ENCODE assay signal across 15 mouse cellular contexts in the genomic region with DNA sequence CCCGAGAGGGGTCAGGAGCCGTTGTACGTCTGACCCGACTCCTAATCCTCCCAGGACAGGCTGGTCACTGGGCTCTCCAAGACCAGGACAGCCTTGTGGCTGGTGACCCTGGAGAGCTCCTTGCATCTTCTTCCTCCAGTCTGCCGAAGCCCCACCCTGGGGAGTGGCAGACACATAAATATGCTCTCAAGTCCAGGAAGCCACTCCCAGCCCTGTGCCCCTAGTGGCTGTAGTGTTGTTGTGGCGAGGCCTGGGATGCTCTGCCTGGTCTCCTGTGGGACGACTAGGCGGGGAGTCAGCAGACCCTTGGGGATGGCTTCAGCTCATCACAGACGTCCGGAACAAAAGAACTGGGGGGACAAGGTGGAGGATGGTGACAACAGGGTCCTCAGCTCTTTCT. TPM values are rescaled to one million over a fixed set of nuclear protein-coding genes. Genes with fewer than 3 reads are reported as not detected.
DNase-seq lines count a peak whose midpoint lies in the region; ATAC-seq and TF ChIP-seq lines count a peak whose summit lies in the region.
"Had no signal": no experiment of that assay in that cellular context is flagged by ENCODE, and none has a peak within 500 bp of the region (broad histone marks: within the 10 kb centered on the region; RNA-seq: fewer than 3 reads in every experiment).

No protein-coding gene starts in this region.

- WGBS in kidney, postnatal 0 days = 67% methylated on average over 10 of the region's 10 CpGs
- WGBS in intestine, embryonic 16.5 days = 65% methylated on average over 10 of the region's 10 CpGs
- WGBS in hindbrain, embryonic 12.5 days = 78% methylated on average over 10 of the region's 10 CpGs

- no peaks in the 10 kb centered on the region for H3K79me2 ChIP-seq in MEL (ENCODE audit: control insufficient read depth, insufficient read depth, low read length, poor library complexity)

- TF ChIP-seq POLR2A in MEL (IDR thresholded peaks at IDR 0.05; ENCODE audit: control insufficient read depth in 1 of 2, insufficient read depth in 1 of 2, low read depth in 1 of 2, low read length in 2 of 2, poor library complexity in 1 of 2) = no peak

- H3K4me1 ChIP-seq in kidney, postnatal 0 days (replicated peaks; ENCODE audit: insufficient read depth, low read length) = no peaks in the 10 kb centered on the region
- H3K4me1 ChIP-seq in MEL (ENCODE audit: control insufficient read depth in 1 of 2, insufficient read depth in 2 of 2, low read length in 2 of 2) = no peaks in the 10 kb centered on the region
- H3K4me1 ChIP-seq in intestine, embryonic 16.5 days (ENCODE audit: control insufficient read depth, insufficient read depth, low read length) = no peaks in the 10 kb centered on the region
- no peaks in the 10 kb centered on the region for H3K4me1 ChIP-seq in hindbrain, embryonic 12.5 days

- H3K27ac ChIP-seq in kidney, postnatal 0 days = no peak overlapping the region
- H3K27ac ChIP-seq in MEL (ENCODE audit: control insufficient read depth, low read depth, low read length) = no peak overlapping the region
- no peak overlapping the region for H3K27ac ChIP-seq in intestine, embryonic 16.5 days (ENCODE audit: low read length)
- H3K27ac ChIP-seq in hindbrain, embryonic 12.5 days = no peak overlapping the region
- H3K27ac ChIP-seq: hindbrain, embryonic 14.5 days; layer of hippocampus, adult 2 months had no signal

- peaks cover 49% of the 10 kb centered on the region for H3K36me3 ChIP-seq in kidney, postnatal 0 days (ENCODE audit: insufficient read depth, low read length)
- peaks cover 0 to 6% of the 10 kb centered on the region in 2 experiments; a peak in 2 of 4 replicates for H3K36me3 ChIP-seq in MEL (ENCODE audit: control insufficient read depth in 1 of 2, insufficient read depth in 2 of 2, low read length in 2 of 2)
- H3K36me3 ChIP-seq in intestine, embryonic 16.5 days (ENCODE audit: control insufficient read depth, insufficient read depth, low read length) = peaks cover 27% of the 10 kb centered on the region
- H3K36me3 ChIP-seq in hindbrain, embryonic 12.5 days = peaks cover 64% of the 10 kb centered on the region

- no peak overlapping the region for H3K4me3 ChIP-seq in kidney, postnatal 0 days (replicated peaks; ENCODE audit: low read depth, low read length)
- H3K4me3 ChIP-seq in MEL (ENCODE audit: control insufficient read depth in 1 of 2, insufficient read depth in 1 of 2, low read depth in 2 of 2, low read length in 2 of 2) = no peak overlapping the region
- H3K4me3 ChIP-seq in intestine, embryonic 16.5 days (ENCODE audit: low read length) = no peak overlapping the region
- H3K4me3 ChIP-seq in hindbrain, embryonic 12.5 days = no peak overlapping the region
- H3K4me3 ChIP-seq: layer of hippocampus, adult 2 months had no signal

- TF ChIP-seq RAD21 in MEL (IDR thresholded peaks at IDR 0.05; ENCODE audit: low read depth, low read length) = no peak

- peak; percentile 35; the same call in 1 of the 2 replicates for TF ChIP-seq CTCF in kidney, postnatal 0 days (IDR thresholded peaks at IDR 0.05; ENCODE audit: low read depth)
- TF ChIP-seq CTCF in MEL (IDR thresholded peaks at IDR 0.05 in 2 of 3, conservative IDR thresholded peaks at IDR 0.05 in 1 of 3; ENCODE audit: control insufficient read depth in 1 of 3, insufficient read depth in 1 of 3, low read depth in 2 of 3, low read length in 3 of 3, poor library complexity in 1 of 3, severe bottlenecking in 1 of 3) = peak in 1 of 3 experiments; percentile 18; a peak in 1 of 6 replicates

- no peaks in the 10 kb centered on the region for H3K9me3 ChIP-seq in kidney, postnatal 0 days (replicated peaks; ENCODE audit: low read length)
- no peaks in the 10 kb centered on the region for H3K9me3 ChIP-seq in MEL (replicated peaks; ENCODE audit: insufficient read depth, low read length)
- no peaks in the 10 kb centered on the region for H3K9me3 ChIP-seq in intestine, embryonic 16.5 days (ENCODE audit: control insufficient read depth, low read length)
- no peaks in the 10 kb centered on the region for H3K9me3 ChIP-seq in hindbrain, embryonic 12.5 days (replicated peaks)

- ATAC-seq in kidney, postnatal 0 days (replicated peaks; ENCODE audit: low FRiP score, low read depth) = 0 out of 2 replicates have a peak, but pooled peaks have one; percentile 21
- ATAC-seq in intestine, embryonic 16.5 days = peak; percentile 79
- ATAC-seq in hindbrain, embryonic 12.5 days (ENCODE audit: low FRiP score) = no peak
- ATAC-seq: Patski had no signal

- DNase-seq in kidney, postnatal 0 days (ENCODE audit: low spot score) = no peak
- DNase-seq in kidney, postnatal 36 days = no peak
- DNase-seq in 416B (ENCODE audit: low read depth) (peak; percentile 41), MEL (ENCODE audit: low read depth, low spot score) (peak; percentile 39)
- no peak for DNase-seq in left cerebral cortex, adult 11 months (ENCODE audit: low spot score)
- no peak for DNase-seq in spleen, postnatal 4 days (ENCODE audit: low spot score in 2 of 2)
- DNase-seq: cerebellum, adult 8-10 months; right cerebral cortex, adult 18-20 months had no signal

- no peak overlapping the region for H3K9ac ChIP-seq in kidney, postnatal 0 days (ENCODE audit: low read depth, low read length)
- H3K9ac ChIP-seq in MEL (ENCODE audit: control insufficient read depth, low read depth, low read length, poor library complexity, severe bottlenecking) = no peak overlapping the region
- H3K9ac ChIP-seq in intestine, embryonic 16.5 days (ENCODE audit: low read depth, low read length) = no peak overlapping the region
- H3K9ac ChIP-seq in hindbrain, embryonic 12.5 days = no peak overlapping the region
- H3K9ac ChIP-seq: hindbrain, embryonic 14.5 days had no signal

- no peak overlapping the region for H3K4me2 ChIP-seq in kidney, postnatal 0 days (ENCODE audit: low read length)
- H3K4me2 ChIP-seq in intestine, embryonic 16.5 days (ENCODE audit: low read depth, low read length) = no peak overlapping the region
- no peak overlapping the region for H3K4me2 ChIP-seq in hindbrain, embryonic 12.5 days (replicated peaks)
- H3K4me2 ChIP-seq: hindbrain, embryonic 14.5 days had no signal

- TF ChIP-seq EP300 in MEL (IDR thresholded peaks at IDR 0.05; ENCODE audit: low read depth in 1 of 2, low read length in 2 of 2) = no peak

- no peaks in the 10 kb centered on the region for H3K27me3 ChIP-seq in kidney, postnatal 0 days (ENCODE audit: insufficient read depth, low read length)
- H3K27me3 ChIP-seq in MEL (ENCODE audit: control insufficient read depth in 1 of 2, insufficient read depth in 2 of 2, low read length in 2 of 2) = no peaks in the 10 kb centered on the region
- no peaks in the 10 kb centered on the region for H3K27me3 ChIP-seq in intestine, embryonic 16.5 days (replicated peaks; ENCODE audit: control insufficient read depth, insufficient read depth, low read length)
- peaks cover 4% of the 10 kb centered on the region for H3K27me3 ChIP-seq in hindbrain, embryonic 12.5 days
- H3K27me3 ChIP-seq: Patski had no signal

TF ChIP-seq in MEL, 35 proteins besides CTCF, POLR2A, EP300 and RAD21 (continues in another document):
- TF ChIP-seq ZMIZ1 (IDR thresholded peaks at IDR 0.05; ENCODE audit: low read depth, low read length) = no peak
- no peak for TF ChIP-seq KAT2A (conservative IDR thresholded peaks at IDR 0.05; ENCODE audit: low read depth, low read length)
- no peak for TF ChIP-seq MYB (IDR thresholded peaks at IDR 0.05; ENCODE audit: low read depth, low read length)
- no peak for TF ChIP-seq RCOR1 (IDR thresholded peaks at IDR 0.05; ENCODE audit: low read depth, low read length)

RNA-seq across cellular contexts. Expression of gene Nkpd1, which starts 13.4 kb away (rescaled TPM):
- not detected in 2 replicates for polyA plus RNA-seq in kidney, postnatal 0 days (2015; fragmentation: Nextera tagmentation; extraction: Ambion mirVana)
- 0.07 and 0.35 TPM in 2 replicates for total RNA-seq in MEL (2012; rRNA removed)
- polyA plus RNA-seq in MEL (2012; ENCODE audit: insufficient read depth in 1 of 2, insufficient read length in 2 of 2, low read depth in 1 of 2, low replicate concordance in 2 of 2, missing spikeins in 1 of 2) = under 1 TPM in 1 of 2 experiments, not detected in 1; 0.33 TPM
- polyA plus RNA-seq in intestine, embryonic 16.5 days (2015; fragmentation: Nextera tagmentation; extraction: Ambion mirVana) = 0.06 and 0.07 TPM in 2 replicates
- polyA plus RNA-seq in hindbrain, embryonic 12.5 days (2016; fragmentation: Nextera tagmentation; extraction: Ambion mirVana) = 0.23 TPM in 1 of 2 replicates, not detected in the other
- total RNA-seq: neutrophil, adult 5-6 weeks had no signal
- polyA plus RNA-seq: heart, embryonic 16.5 days had no signal

RNA-seq across cellular contexts. Expression of gene Trappc6a, which starts 22.9 kb away (rescaled TPM):
- 88.5 and 91.7 TPM in 2 replicates for polyA plus RNA-seq in kidney, postnatal 0 days (2015; fragmentation: Nextera tagmentation; extraction: Ambion mirVana)
- 65.6 and 88.2 TPM in 2 replicates for total RNA-seq in MEL (2012; rRNA removed)
- polyA plus RNA-seq in MEL (2012; ENCODE audit: insufficient read depth in 1 of 2, insufficient read length in 2 of 2, low read depth in 1 of 2, low replicate concordance in 2 of 2, missing spikeins in 1 of 2) = 10 to 100 TPM in 1 of 2 experiments, not detected in 1; 82.8 TPM
- 147 and 159 TPM in 2 replicates for polyA plus RNA-seq in intestine, embryonic 16.5 days (2015; fragmentation: Nextera tagmentation; extraction: Ambion mirVana)
- 41.7 and 48.1 TPM in 2 replicates for polyA plus RNA-seq in hindbrain, embryonic 12.5 days (2016; fragmentation: Nextera tagmentation; extraction: Ambion mirVana)

RNA-seq across cellular contexts. Expression of gene Bloc1s3, which starts 22.9 kb away (rescaled TPM):
- polyA plus RNA-seq in kidney, postnatal 0 days (2015; fragmentation: Nextera tagmentation; extraction: Ambion mirVana) = 2.7 and 3.0 TPM in 2 replicates
- 5.5 and 6.1 TPM in 2 replicates for total RNA-seq in MEL (2012; rRNA removed)
- polyA plus RNA-seq in MEL (2012; ENCODE audit: insufficient read depth in 1 of 2, insufficient read length in 2 of 2, low read depth in 1 of 2, low replicate concordance in 2 of 2, missing spikeins in 1 of 2) = 1 to 10 TPM in 1 of 2 experiments, not detected in 1; 7.5 TPM
- polyA plus RNA-seq in intestine, embryonic 16.5 days (2015; fragmentation: Nextera tagmentation; extraction: Ambion mirVana) = 1.4 and 2.0 TPM in 2 replicates
- 4.6 and 4.8 TPM in 2 replicates for polyA plus RNA-seq in hindbrain, embryonic 12.5 days (2016; fragmentation: Nextera tagmentation; extraction: Ambion mirVana)

RNA-seq across cellular contexts. Expression of gene Ppp1r37, which starts 31.8 kb away (rescaled TPM):
- polyA plus RNA-seq in kidney, postnatal 0 days (2015; fragmentation: Nextera tagmentation; extraction: Ambion mirVana) = 15.3 and 17.1 TPM in 2 replicates
- 10.0 and 13.6 TPM in 2 replicates for total RNA-seq in MEL (2012; rRNA removed)
- polyA plus RNA-seq in MEL (2012; ENCODE audit: insufficient read depth in 1 of 2, insufficient read length in 2 of 2, low read depth in 1 of 2, low replicate concordance in 2 of 2, missing spikeins in 1 of 2) = 10 to 100 TPM in 1 of 2 experiments, not detected in 1; 29.0 TPM
- 15.5 and 18.6 TPM in 2 replicates for polyA plus RNA-seq in intestine, embryonic 16.5 days (2015; fragmentation: Nextera tagmentation; extraction: Ambion mirVana)
- 41.7 and 43.8 TPM in 2 replicates for polyA plus RNA-seq in hindbrain, embryonic 12.5 days (2016; fragmentation: Nextera tagmentation; extraction: Ambion mirVana)

RNA-seq across cellular contexts. Expression of gene Zfp296, which starts 46.0 kb away (rescaled TPM):
- polyA plus RNA-seq in kidney, postnatal 0 days (2015; fragmentation: Nextera tagmentation; extraction: Ambion mirVana) = 0.17 and 0.34 TPM in 2 replicates
- 2.9 and 3.3 TPM in 2 replicates for total RNA-seq in MEL (2012; rRNA removed)
- polyA plus RNA-seq in MEL (2012; ENCODE audit: insufficient read depth in 1 of 2, insufficient read length in 2 of 2, low read depth in 1 of 2, low replicate concordance in 2 of 2, missing spikeins in 1 of 2) = 1 to 10 TPM in 1 of 2 experiments, not detected in 1; 7.8 TPM
- 0.42 and 0.64 TPM in 2 replicates for polyA plus RNA-seq in intestine, embryonic 16.5 days (2015; fragmentation: Nextera tagmentation; extraction: Ambion mirVana)
- 0.30 TPM in 1 of 2 replicates, not detected in the other for polyA plus RNA-seq in hindbrain, embryonic 12.5 days (2016; fragmentation: Nextera tagmentation; extraction: Ambion mirVana)

Comparison
In these comparisons a context has a peak if more than half of its experiments do, and no peak if none do; other contexts are left out.
1. DNase-seq: peak in 416B (single experiment) and MEL (single experiment); none in kidney, postnatal 0 days (single experiment), kidney, postnatal 36 days (0 of 2), left cerebral cortex, adult 11 months (single experiment) and spleen, postnatal 4 days (0 of 2).